Mouse (Mus musculus) midbrain, embryonic 11.5 days (tissue): ENCODE measurements around the gene Mdh1. TPM values are rescaled to one million over a fixed set of nuclear protein-coding genes. Genes with fewer than 3 reads are reported as not detected.
"Not testable (repeated sequence)": the region's sequence is repeated elsewhere in the genome, so short reads cannot be mapped to it uniquely, and the experiment has no call there.

Experiments used
- ATAC-seq: fragments of 200-750 bp; cut with Nextera tagmentation; 2 replicates; pipeline ENCODE4 v1.8.0; 2017; ENCODE audit warnings: moderate TSS enrichment, moderate library complexity; ENCODE audit not compliant: low FRiP score
- DNase-seq: peaks from one replicate; pipeline ENCODE4 v3.0.0; 2015; ENCODE audit warnings: low spot score; ENCODE audit errors: missing footprints
- H3K27ac ChIP-seq: fragments of 300-500 bp; sonication (generic); 2 replicates; pipeline ENCODE4 v1.5.1; 2014; ENCODE audit warnings: low read depth, low read length
- H3K27me3 ChIP-seq: fragments of 300-500 bp; sonication (generic); 2 replicates; pipeline ENCODE4 v1.6.1; 2014; ENCODE audit warnings: mild to moderate bottlenecking, low read length, moderate library complexity, mixed read lengths; ENCODE audit not compliant: control insufficient read depth, insufficient read depth
- H3K36me3 ChIP-seq: fragments of 300-500 bp; sonication (generic); 2 replicates; pipeline ENCODE4 v1.6.1; 2014; ENCODE audit warnings: mild to moderate bottlenecking, low read length, moderate library complexity, mixed read lengths; ENCODE audit not compliant: control insufficient read depth, insufficient read depth
- H3K4me1 ChIP-seq: fragments of 300-500 bp; sonication (generic); 2 replicates; pipeline ENCODE4 v1.6.1; 2014; ENCODE audit warnings: low read length; ENCODE audit not compliant: control insufficient read depth, insufficient read depth
- H3K4me2 ChIP-seq: fragments of 300-500 bp; sonication (generic); 2 replicates; pipeline ENCODE4 v1.6.1; 2014; ENCODE audit warnings: mild to moderate bottlenecking, moderate library complexity
- H3K4me3 ChIP-seq: fragments of 300-500 bp; sonication (generic); 2 replicates; pipeline ENCODE4 v1.5.1; 2014; ENCODE audit warnings: low read depth, low read length
- H3K9ac ChIP-seq: fragments of 300-500 bp; sonication (generic); 2 replicates; pipeline ENCODE4 v1.6.1; 2014; ENCODE audit warnings: low read length
- H3K9me3 ChIP-seq: fragments of 300-500 bp; sonication (generic); 2 replicates; pipeline ENCODE4 v1.6.1; 2016; ENCODE audit warnings: low read length; ENCODE audit not compliant: control insufficient read depth
- WGBS: fragments of 180-500 bp; shearing (Covaris S2); extraction: QIAGEN DNeasy Blood & Tissue Kit; methylation state at CpG from one replicate; pipeline ENCODE4 v1.1.7; 2014; 5-methylcytosine and 5-hydroxymethylcytosine counted together
- polyA plus RNA-seq: library from polyadenylated mRNA; unstranded; fragments of >200 nt; fragmentation: Nextera tagmentation; extraction: Ambion mirVana; gene quantifications from 2 replicates; pipeline ENCODE4 v1.2.1, GENCODE M21; 2014

The Mdh1 gene
- polyA plus RNA-seq, 1 experiment from 2014 or later: 455 TPM

DNA sequence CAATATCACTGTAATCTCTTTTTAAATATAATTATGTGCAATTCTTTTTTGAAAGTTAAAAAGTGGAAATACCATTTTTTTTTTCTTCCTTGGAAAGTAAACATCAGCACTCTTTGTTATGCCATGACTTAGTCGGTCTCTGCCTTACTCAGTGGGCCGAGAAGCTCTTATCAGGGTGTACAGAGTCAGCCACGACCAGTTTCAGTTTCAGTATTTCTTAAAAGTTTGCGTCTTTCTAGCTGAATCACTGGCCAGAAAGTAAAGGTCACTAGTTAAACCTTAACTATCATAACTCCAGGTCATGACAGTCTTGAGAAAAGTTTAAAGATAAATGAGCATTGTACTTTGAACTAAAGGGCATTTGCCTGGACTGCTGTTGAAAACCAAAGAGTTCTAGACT lies 22.4 kb downstream of the Mdh1 start:
- ATAC-seq: no peak
- Histone ChIP-seq H3K27ac (no peak overlapping the region), H3K36me3 (no peaks in the 10 kb centered on the region), H3K4me3 (no peak overlapping the region), H3K4me2 (no peak overlapping the region), H3K27me3 (no peaks in the 10 kb centered on the region), H3K4me1 (no peaks in the 10 kb centered on the region), H3K9ac (no peak overlapping the region), H3K9me3 (no peaks in the 10 kb centered on the region)
- 94% methylated on average over 4 of the region's 4 CpGs for WGBS
- no peak for DNase-seq

DNA sequence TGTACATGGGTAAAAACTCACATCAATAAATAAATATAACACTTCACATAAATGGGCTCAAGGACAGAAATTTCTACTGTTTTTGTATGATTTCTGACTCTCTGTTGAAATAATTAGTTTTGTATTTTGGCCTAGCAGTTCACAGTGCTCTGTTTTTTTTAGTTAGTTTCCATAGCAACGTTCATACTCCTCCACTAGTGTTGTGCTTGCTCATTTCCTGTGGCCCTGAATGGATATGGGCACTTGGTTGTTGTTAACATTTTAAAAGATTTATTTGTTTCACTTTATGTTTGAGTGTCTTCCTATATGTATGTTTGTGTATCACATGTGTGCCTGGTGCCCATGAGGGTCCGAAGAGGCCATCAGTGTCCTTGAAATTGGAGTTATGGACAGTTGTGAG lies 23.1 kb downstream of the Mdh1 start:
- Histone ChIP-seq H3K4me3 (no peak overlapping the region), H3K36me3 (no peaks in the 10 kb centered on the region), H3K9ac (no peak overlapping the region), H3K27ac (no peak overlapping the region), H3K9me3 (no peaks in the 10 kb centered on the region), H3K27me3 (no peaks in the 10 kb centered on the region), H3K4me1 (no peaks in the 10 kb centered on the region), H3K4me2 (no peak overlapping the region)
- DNase-seq (no peak), ATAC-seq (no peak)
- 89% methylated on average over 2 of the region's 2 CpGs for WGBS

DNA sequence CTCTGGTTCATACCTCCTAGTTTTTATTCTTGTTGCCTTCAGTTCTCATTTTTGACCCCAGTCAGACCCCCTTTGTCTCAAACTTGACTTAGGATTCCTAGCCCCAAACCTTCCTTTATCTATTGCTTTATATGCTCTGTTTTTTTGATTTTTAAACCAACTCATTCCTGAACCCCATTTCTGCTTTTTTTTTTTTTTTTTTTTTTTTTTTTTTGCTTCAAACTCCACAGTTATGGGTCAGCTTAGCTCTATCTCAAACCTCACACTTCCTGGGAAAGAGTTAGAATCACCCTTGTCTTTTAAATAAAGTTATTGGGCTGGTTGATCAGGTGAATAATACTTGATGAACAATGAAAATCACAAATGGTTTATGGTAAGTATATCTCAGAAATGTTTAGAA lies 24.6 kb downstream of the Mdh1 start:
- Histone ChIP-seq H3K27me3 (no peaks in the 10 kb centered on the region), H3K27ac (no peak overlapping the region), H3K9me3 (no peaks in the 10 kb centered on the region), H3K36me3 (no peaks in the 10 kb centered on the region), H3K9ac (no peak overlapping the region), H3K4me3 (no peak overlapping the region), H3K4me2 (no peak overlapping the region), H3K4me1 (no peaks in the 10 kb centered on the region)
- no peak for DNase-seq
- ATAC-seq: no peak

DNA sequence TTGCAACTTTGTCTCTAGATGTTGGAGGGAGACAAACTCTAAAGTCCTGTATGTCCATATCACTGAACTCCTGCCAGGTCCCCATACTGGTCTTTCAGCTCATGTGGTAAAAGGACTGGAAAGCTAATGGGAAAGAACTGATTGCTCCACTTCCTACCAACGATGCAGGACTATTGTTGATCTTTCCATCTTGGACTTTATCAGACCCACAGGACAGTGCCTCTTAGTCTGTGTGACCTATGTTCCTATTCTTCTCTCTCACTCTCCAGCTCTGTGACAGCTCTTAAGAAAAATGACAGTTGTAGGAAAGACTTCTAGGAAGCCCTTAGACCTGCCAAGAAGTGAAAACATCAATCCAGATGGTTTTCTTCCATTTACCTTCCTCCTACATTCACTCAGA lies 25.5 kb downstream of the Mdh1 start:
- ATAC-seq: no peak
- DNase-seq: no peak
- no peaks in the 10 kb centered on the region for H3K4me1 ChIP-seq

DNA sequence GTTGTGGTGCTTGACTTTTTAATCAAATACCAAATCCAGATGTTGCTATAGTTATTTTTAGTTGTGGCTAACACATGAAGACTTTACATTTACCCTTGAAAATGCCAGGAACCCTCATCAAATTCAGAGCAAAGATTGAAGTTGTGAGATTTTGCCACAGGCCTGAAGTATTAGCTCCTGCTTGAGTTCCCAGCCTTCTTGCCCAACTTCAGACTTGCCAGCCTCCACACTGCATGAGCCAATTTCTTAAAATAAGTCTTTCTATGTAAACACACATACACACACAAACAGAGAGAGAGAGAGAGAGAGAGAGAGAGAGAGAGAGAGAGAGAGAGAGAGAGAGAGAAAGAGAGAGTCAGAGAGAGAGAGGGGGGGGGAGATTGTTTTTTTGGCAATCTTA lies 26.2 kb downstream of the Mdh1 start:
- DNase-seq (no peak), ATAC-seq (no peak)
- Histone ChIP-seq H3K27ac (no peak overlapping the region), H3K4me3 (no peak overlapping the region), H3K9ac (no peak overlapping the region), H3K27me3 (no peaks in the 10 kb centered on the region), H3K4me1 (no peaks in the 10 kb centered on the region), H3K4me2 (no peak overlapping the region), H3K36me3 (no peaks in the 10 kb centered on the region), H3K9me3 (no peaks in the 10 kb centered on the region)

More for the DNA sequence above, 25.5 kb downstream of the Mdh1 start:
- Histone ChIP-seq H3K27ac (no peak overlapping the region), H3K4me2 (no peak overlapping the region), H3K9me3 (no peaks in the 10 kb centered on the region), H3K4me3 (no peak overlapping the region), H3K36me3 (no peaks in the 10 kb centered on the region), H3K9ac (no peak overlapping the region), H3K27me3 (no peaks in the 10 kb centered on the region)
- WGBS: 92% methylated on average over 1 of the region's 1 CpGs

DNA sequence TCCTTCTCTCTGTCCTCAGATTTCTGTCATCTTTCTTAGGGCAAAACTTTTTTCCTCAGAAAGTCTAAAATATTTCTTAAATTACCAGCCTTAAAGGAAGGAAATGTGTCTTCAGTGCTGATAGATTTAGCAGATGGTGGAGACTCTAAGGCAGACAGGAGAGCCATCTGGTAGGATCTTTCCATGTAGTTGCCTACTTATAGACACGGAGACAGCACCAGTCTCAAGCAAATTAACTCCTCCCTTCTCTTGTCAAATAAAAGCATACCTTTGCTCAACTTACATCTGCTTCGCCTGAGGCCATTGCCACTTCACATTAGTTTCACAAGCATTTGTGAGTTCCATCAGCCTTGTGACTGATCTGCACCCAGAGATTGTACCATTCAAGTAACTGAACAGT lies 27.1 kb downstream of the Mdh1 start:
- whole genome bisulfite sequencing: 79% methylated on average over 2 of the region's 2 CpGs

DNA sequence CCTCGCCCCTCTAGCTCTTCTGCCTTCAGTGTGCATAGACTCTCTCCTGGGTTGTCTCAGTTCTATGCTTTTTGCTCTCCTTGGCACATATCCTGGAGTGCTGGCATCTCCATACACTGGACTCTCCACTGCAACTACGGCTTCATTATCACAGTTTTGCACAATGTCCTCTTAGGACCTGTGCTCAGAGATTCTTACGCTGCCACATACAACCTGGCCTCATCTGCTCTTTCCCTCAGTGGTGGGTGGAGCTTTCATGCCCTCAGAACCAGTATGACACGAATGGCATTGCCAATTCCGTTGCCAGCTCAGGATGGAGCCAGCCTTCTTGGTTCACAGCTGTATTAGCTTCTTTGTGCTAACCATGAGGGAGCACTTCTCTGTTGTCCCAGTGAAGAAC lies 29.4 kb downstream of the Mdh1 start:
- no peak for ATAC-seq
- DNase-seq: no peak
- Histone ChIP-seq H3K4me1 (no peaks in the 10 kb centered on the region), H3K27me3 (no peaks in the 10 kb centered on the region), H3K4me3 (no peak overlapping the region), H3K36me3 (no peaks in the 10 kb centered on the region), H3K27ac (no peak overlapping the region), H3K4me2 (no peak overlapping the region), H3K9ac (no peak overlapping the region), H3K9me3 (no peaks in the 10 kb centered on the region)
- 87% methylated on average over 5 of the region's 5 CpGs for WGBS

More for the DNA sequence above, 27.1 kb downstream of the Mdh1 start:
- no peaks in the 10 kb centered on the region for H3K9me3 ChIP-seq
- H3K27ac ChIP-seq: no peak overlapping the region
- ATAC-seq (no peak), DNase-seq (no peak)
- H3K4me1 ChIP-seq: no peaks in the 10 kb centered on the region
- no peaks in the 10 kb centered on the region for H3K27me3 ChIP-seq
- no peak overlapping the region for H3K9ac ChIP-seq
- H3K4me3 ChIP-seq: no peak overlapping the region
- no peaks in the 10 kb centered on the region for H3K36me3 ChIP-seq
- H3K4me2 ChIP-seq: no peak overlapping the region

DNA sequence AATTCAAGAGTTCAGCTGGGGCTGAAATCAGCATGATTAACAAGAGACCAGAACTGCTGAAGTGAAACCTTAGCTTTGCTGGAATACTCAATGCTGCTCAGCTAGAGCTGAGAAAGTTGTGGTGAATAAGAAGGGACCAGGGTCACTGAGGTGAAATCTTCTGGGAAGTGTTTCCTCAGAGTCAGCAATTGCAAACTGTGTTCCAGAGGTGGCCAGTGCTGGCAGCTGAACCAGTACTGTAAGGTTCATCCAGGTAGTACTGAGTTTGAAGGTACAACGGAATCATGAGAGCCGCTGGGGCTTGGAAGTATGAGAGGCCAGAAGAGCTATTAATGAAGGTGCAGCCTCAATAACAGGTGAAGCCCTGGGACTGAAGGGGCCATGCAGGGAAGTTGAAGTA lies 31.5 kb downstream of the Mdh1 start:
- ATAC-seq (no peak), DNase-seq (no peak)
- WGBS: 87% methylated on average over 2 of the region's 2 CpGs
- H3K4me1 ChIP-seq: no peaks in the 10 kb centered on the region
- H3K27ac ChIP-seq: no peak overlapping the region
- H3K9me3 ChIP-seq: no peaks in the 10 kb centered on the region
- no peaks in the 10 kb centered on the region for H3K27me3 ChIP-seq
- no peak overlapping the region for H3K4me3 ChIP-seq
- no peaks in the 10 kb centered on the region for H3K36me3 ChIP-seq
- no peak overlapping the region for H3K9ac ChIP-seq
- H3K4me2 ChIP-seq: no peak overlapping the region

DNA sequence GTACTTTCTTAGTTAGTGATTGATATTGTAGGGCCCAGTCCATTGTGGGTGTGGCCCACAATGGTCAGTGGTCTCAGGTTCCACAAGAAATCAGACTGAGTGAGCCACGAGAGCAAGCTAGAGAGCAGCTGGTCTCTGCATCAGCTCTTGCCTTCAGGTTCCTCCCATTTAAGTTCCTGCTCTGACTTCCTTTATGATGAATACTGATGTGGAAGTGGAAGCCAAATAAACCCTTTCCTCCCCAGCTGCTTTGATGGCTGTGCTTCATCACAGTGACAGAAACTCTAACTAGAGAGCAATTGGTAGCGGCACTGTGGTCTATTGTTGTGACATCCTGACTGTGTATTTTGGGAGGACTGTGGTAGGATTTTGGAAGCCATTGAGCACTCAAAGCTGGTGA lies 32.1 kb downstream of the Mdh1 start:
- no peak overlapping the region for H3K9ac ChIP-seq
- no peak overlapping the region for H3K27ac ChIP-seq
- no peak for DNase-seq
- no peaks in the 10 kb centered on the region for H3K4me1 ChIP-seq
- no peak overlapping the region for H3K4me2 ChIP-seq
- H3K4me3 ChIP-seq: no peak overlapping the region
- H3K36me3 ChIP-seq: no peaks in the 10 kb centered on the region
- no peaks in the 10 kb centered on the region for H3K27me3 ChIP-seq
- 69% methylated on average over 2 of the region's 2 CpGs for WGBS
- H3K9me3 ChIP-seq: no peaks in the 10 kb centered on the region
- ATAC-seq: no peak

DNA sequence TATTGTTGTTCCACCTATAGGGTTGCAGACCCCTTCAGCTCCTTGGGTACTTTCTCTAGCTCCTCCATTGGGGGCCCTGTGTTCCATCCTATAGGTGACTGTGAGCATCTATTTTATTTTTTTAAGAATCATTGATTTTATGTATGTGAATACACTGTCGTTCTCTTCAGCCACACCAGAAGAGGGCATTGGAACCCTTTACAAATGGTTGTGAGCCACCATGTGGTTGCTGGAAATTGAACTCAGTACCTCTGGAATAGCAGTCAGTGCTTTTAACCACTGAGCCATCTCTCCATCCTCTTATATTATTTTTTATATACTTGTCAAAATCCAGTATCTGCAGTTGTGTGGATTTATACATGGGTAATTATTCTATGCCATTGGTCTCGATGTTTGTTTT lies 41.3 kb downstream of the Mdh1 start:
- H3K27me3 ChIP-seq, H3K27ac ChIP-seq, ATAC-seq, H3K4me2 ChIP-seq, H3K9ac ChIP-seq, DNase-seq, H3K4me3 ChIP-seq, H3K9me3 ChIP-seq, H3K4me1 ChIP-seq, H3K36me3 ChIP-seq: not testable (repeated sequence)
- 89% methylated on average over 2 of the region's 2 CpGs for WGBS
